Mouse (Mus musculus) midbrain, embryonic 14.5 days (tissue): ENCODE measurements at regions not wholly inside any gene's neighbourhood (a gene's known extent, or its start where the extent isn't known, plus 50 kb on each side); places are given as distances from the start of the nearest gene placed in this dataset.
A peak's percentile ranks its signal among the peaks of the same experiment; 100 is the strongest.

Experiments
- ATAC-seq: fragments of 200-750 bp; cut with Nextera tagmentation; 2 replicates; pipeline ENCODE4 v1.8.0; 2017; ENCODE audit warnings: moderate number of reproducible peaks, moderate library complexity; ENCODE audit not compliant: low FRiP score, low TSS enrichment
- DNase-seq: peaks from one replicate; pipeline ENCODE4 v3.0.0-alpha.2; 2015
- H3K27ac ChIP-seq: fragments of 300-500 bp; sonication (generic); replicated peaks from 2 replicates; pipeline ENCODE4 v1.5.1; 2014; ENCODE audit warnings: mild to moderate bottlenecking, low read depth, low read length, moderate library complexity
- H3K27me3 ChIP-seq: fragments of 300-500 bp; sonication (generic); 2 replicates; pipeline ENCODE4 v1.6.1; 2014; ENCODE audit warnings: low read length, control low read depth, mixed read lengths; ENCODE audit not compliant: control insufficient read depth, insufficient read depth
- H3K36me3 ChIP-seq: fragments of 300-500 bp; sonication (generic); 2 replicates; pipeline ENCODE4 v1.6.1; 2014; ENCODE audit warnings: low read length, control low read depth; ENCODE audit not compliant: control insufficient read depth, insufficient read depth
- H3K4me1 ChIP-seq: fragments of 300-500 bp; sonication (generic); 2 replicates; pipeline ENCODE4 v1.6.1; 2014; ENCODE audit warnings: mild to moderate bottlenecking, antibody characterized with exemption, low read length, control low read depth; ENCODE audit not compliant: control insufficient read depth, insufficient read depth
- H3K4me2 ChIP-seq: fragments of 300-500 bp; sonication (generic); 2 replicates; pipeline ENCODE4 v1.6.1; 2014; ENCODE audit warnings: mild to moderate bottlenecking, low read length, moderate library complexity
- H3K4me3 ChIP-seq: fragments of 300-500 bp; sonication (generic); replicated peaks from 2 replicates; pipeline ENCODE4 v1.5.1; 2014; ENCODE audit warnings: low read depth, low read length
- H3K9ac ChIP-seq: fragments of 300-500 bp; sonication (generic); replicated peaks from 2 replicates; pipeline ENCODE4 v1.6.1; 2014; ENCODE audit warnings: mild to moderate bottlenecking, low read length, moderate library complexity
- H3K9me3 ChIP-seq: fragments of 300-500 bp; sonication (generic); 2 replicates; pipeline ENCODE4 v1.6.1; 2016; ENCODE audit warnings: low read length, control low read depth, mixed read lengths; ENCODE audit not compliant: control insufficient read depth
- WGBS: fragments of 180-500 bp; shearing (Covaris S2); extraction: QIAGEN DNeasy Blood & Tissue Kit; methylation state at CpG from one replicate; pipeline ENCODE4 v1.1.7; 2014; 5-methylcytosine and 5-hydroxymethylcytosine counted together

DNA sequence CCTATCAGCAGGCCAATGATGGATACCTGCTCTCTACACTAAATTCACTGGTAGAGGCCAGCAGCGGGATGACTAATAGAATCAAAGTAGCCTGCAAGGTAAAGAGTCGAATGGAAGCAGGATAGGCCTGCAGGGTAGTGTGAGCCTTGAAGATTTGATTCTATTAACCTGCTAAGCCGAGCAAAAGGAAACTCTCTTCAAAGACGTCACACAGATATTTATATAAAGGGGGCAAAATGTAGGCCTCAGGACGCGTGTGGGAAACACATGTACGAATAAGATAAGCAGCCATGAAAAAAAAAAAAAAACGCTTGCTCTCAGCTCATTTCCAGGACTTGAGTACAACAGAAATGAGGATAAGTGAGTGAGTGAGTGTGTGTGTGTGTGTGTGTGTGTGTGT is 138.4 kb upstream of the D7Ertd443e start:
- ATAC-seq (no peak), DNase-seq (peak; percentile 55)
- Histone ChIP-seq H3K36me3 (no peaks in the 10 kb centered on the region), H3K9ac (no peak overlapping the region), H3K4me2 (no peak overlapping the region), H3K4me1 (no peaks in the 10 kb centered on the region), H3K27me3 (no peaks in the 10 kb centered on the region), H3K27ac (no peak overlapping the region), H3K4me3 (no peak overlapping the region), H3K9me3 (no peaks in the 10 kb centered on the region)
- 69% methylated on average over 8 of the region's 8 CpGs for WGBS

DNA sequence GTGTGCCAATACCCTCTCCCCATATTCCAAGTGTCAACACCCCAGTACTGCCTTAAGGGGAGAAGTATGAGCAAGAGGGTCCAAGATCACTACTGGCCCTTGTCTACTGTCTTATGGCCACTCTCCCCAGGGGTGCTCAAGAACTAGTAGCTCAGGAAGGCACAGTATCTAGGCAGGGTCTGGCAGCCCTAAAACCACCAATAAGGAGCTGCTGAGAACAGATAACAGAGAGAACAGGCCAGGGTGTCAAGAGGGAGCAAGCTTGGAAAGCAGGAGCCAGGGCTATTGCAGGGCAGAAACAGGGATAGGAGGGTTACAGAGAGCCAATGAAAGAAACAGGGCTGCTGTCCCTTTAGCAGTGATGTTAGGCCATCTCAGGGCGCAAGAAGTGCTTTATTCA is 139.6 kb upstream of the D7Ertd443e start:
- Histone ChIP-seq H3K4me3 (no peak overlapping the region), H3K27ac (no peak overlapping the region), H3K36me3 (no peaks in the 10 kb centered on the region), H3K9ac (no peak overlapping the region), H3K27me3 (no peaks in the 10 kb centered on the region), H3K4me2 (no peak overlapping the region), H3K4me1 (no peaks in the 10 kb centered on the region), H3K9me3 (no peaks in the 10 kb centered on the region)
- DNase-seq, result no peak
- 90% methylated on average over 1 of the region's 1 CpGs for WGBS
- ATAC-seq, result no peak

DNA sequence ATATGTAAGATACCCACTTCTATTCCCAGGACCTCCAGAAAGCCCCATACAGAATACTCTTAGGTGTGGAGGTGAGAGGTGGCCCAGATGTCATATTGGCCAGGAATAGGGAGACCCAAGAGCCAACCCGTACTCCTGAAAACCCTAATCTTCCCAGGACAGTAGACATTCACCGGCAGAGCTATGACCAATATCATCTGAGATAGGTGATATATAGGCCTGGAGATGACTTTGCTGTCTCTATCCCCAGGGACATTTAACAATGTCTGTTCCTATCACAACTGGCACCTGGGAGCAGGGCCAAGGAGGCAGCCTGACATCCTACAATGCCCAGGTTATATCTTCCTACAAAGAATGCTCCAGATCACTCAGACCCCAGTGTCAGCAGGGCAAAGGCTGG is 140.0 kb upstream of the D7Ertd443e start:
- Histone ChIP-seq H3K9me3 (no peaks in the 10 kb centered on the region), H3K27ac (no peak overlapping the region), H3K4me1 (no peaks in the 10 kb centered on the region), H3K36me3 (no peaks in the 10 kb centered on the region), H3K9ac (no peak overlapping the region), H3K27me3 (no peaks in the 10 kb centered on the region), H3K4me3 (no peak overlapping the region), H3K4me2 (no peak overlapping the region)
- no peak for DNase-seq
- WGBS, result 98% methylated on average over 2 of the region's 2 CpGs
- ATAC-seq, result no peak

DNA sequence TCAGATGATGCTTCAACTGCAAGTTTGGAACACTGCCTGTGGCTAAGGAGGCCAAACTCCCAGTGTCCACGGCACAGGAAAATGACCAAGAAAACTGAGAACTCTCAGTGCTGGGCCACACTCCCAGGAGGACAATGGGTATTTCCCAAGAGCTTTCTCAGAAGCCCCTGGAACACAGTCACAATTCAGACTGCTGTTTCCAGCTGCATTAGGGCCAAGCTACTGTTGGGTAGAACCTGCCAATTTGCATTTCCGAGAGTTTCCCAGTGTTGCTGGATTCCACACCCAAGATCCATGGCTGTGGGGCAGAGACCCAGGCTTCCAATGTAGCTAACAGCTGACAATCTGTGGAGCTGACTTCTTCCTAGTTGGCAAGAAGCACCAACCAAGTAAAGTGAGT is 141.9 kb upstream of the D7Ertd443e start:
- H3K9ac ChIP-seq, result no peak overlapping the region
- H3K27me3 ChIP-seq, result no peaks in the 10 kb centered on the region
- no peak overlapping the region for H3K4me3 ChIP-seq
- H3K4me1 ChIP-seq, result no peaks in the 10 kb centered on the region
- H3K27ac ChIP-seq, result no peak overlapping the region
- no peaks in the 10 kb centered on the region for H3K9me3 ChIP-seq
- ATAC-seq (no peak), DNase-seq (no peak)
- H3K36me3 ChIP-seq, result no peaks in the 10 kb centered on the region
- WGBS, result 86% methylated on average over 2 of the region's 2 CpGs
- no peak overlapping the region for H3K4me2 ChIP-seq

DNA sequence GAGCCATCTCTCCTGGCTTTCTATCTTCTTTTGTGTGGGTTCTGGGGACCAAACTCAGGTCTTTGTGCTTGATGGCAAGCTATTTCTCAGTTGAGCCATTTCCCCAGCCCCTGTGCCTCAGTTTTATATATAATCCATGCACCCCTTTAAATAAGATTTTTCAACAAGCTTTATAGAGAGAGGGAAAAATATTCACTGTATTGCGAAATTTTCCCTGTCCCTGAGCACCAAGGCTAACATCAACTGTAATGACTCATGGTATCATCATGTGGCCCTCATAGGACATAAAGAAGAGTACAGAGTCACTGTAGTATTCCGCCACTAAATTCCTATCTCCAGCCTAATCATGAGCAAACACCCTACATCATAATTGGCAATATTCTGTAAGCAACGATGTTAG is 142.4 kb upstream of the Dock1 start:
- no peak for DNase-seq
- no peaks in the 10 kb centered on the region for H3K36me3 ChIP-seq
- no peak overlapping the region for H3K9ac ChIP-seq
- no peaks in the 10 kb centered on the region for H3K9me3 ChIP-seq
- no peak overlapping the region for H3K27ac ChIP-seq
- no peak overlapping the region for H3K4me3 ChIP-seq
- H3K4me1 ChIP-seq, result no peaks in the 10 kb centered on the region
- H3K27me3 ChIP-seq, result no peaks in the 10 kb centered on the region
- 98% methylated on average over 3 of the region's 3 CpGs for WGBS
- no peak overlapping the region for H3K4me2 ChIP-seq
- no peak for ATAC-seq

DNA sequence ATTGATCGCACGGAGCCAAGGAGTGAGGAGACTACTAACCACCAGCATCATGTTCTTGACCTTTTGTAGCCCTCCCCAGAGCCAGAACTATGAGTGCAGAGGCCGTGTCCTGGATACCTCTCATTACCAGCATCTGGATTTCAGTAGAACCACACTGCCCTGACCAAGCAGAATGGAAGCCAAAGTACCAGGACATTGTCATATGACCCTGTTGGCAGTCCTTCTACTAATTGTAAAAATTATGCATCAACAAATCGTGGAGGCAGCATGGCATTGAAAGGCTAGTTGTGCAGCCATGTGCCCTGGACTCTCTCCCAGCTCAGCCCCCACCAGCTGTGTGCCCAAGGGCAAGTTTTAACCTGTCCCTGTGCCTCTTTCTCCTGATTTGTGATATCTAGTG is 135.6 kb upstream of the Dock1 start:
- H3K4me3 ChIP-seq, result no peak overlapping the region
- 88% methylated on average over 4 of the region's 4 CpGs for WGBS
- no peak for ATAC-seq
- no peaks in the 10 kb centered on the region for H3K4me1 ChIP-seq
- H3K27ac ChIP-seq, result no peak overlapping the region
- H3K4me2 ChIP-seq, result no peak overlapping the region
- H3K9me3 ChIP-seq, result no peaks in the 10 kb centered on the region
- H3K36me3 ChIP-seq, result no peaks in the 10 kb centered on the region
- no peak for DNase-seq
- H3K27me3 ChIP-seq, result no peaks in the 10 kb centered on the region
- H3K9ac ChIP-seq, result no peak overlapping the region

DNA sequence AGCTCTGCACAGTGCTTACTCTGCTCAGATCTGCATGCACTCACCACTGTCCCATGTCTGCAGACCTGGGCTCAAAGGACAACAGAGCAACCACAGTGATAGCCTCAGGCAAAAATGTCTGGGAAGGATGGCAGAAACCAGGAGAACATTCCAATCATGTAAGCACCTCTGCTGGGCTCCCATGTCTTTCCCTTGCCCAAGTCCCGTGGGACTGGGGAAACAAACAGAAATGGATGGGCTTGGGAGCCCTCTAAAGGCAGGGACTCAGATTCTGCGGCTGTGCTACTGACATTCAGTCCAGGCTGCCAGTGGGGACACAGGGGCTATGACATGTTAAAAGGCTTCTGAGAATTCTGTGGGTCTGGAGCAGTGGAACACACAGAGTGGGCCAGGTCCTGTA is 128.8 kb upstream of the Dock1 start:
- 75% methylated on average over 2 of the region's 2 CpGs for WGBS

GRCm38 (mm10) chr7:134546187-134546586 is 124.3 kb upstream of the Dock1 start:
- no peaks in the 10 kb centered on the region for H3K27me3 ChIP-seq
- H3K4me2 ChIP-seq, result no peak overlapping the region
- H3K9me3 ChIP-seq, result no peaks in the 10 kb centered on the region
- H3K4me1 ChIP-seq, result peaks cover 10% of the 10 kb centered on the region
- ATAC-seq (no peak), DNase-seq (no peak)
- H3K36me3 ChIP-seq, result no peaks in the 10 kb centered on the region
- no peak overlapping the region for H3K27ac ChIP-seq
- H3K9ac ChIP-seq, result no peak overlapping the region
- 80% methylated on average over 6 of the region's 6 CpGs for WGBS
- H3K4me3 ChIP-seq, result no peak overlapping the region

More for the DNA sequence above, 128.8 kb upstream of the Dock1 start:
- no peak overlapping the region for H3K4me3 ChIP-seq
- H3K9ac ChIP-seq, result no peak overlapping the region
- no peaks in the 10 kb centered on the region for H3K4me1 ChIP-seq
- no peaks in the 10 kb centered on the region for H3K36me3 ChIP-seq
- H3K27me3 ChIP-seq, result no peaks in the 10 kb centered on the region
- H3K9me3 ChIP-seq, result no peaks in the 10 kb centered on the region
- ATAC-seq, result no peak
- no peak overlapping the region for H3K27ac ChIP-seq
- peak; percentile 8 for DNase-seq
- H3K4me2 ChIP-seq, result no peak overlapping the region

DNA sequence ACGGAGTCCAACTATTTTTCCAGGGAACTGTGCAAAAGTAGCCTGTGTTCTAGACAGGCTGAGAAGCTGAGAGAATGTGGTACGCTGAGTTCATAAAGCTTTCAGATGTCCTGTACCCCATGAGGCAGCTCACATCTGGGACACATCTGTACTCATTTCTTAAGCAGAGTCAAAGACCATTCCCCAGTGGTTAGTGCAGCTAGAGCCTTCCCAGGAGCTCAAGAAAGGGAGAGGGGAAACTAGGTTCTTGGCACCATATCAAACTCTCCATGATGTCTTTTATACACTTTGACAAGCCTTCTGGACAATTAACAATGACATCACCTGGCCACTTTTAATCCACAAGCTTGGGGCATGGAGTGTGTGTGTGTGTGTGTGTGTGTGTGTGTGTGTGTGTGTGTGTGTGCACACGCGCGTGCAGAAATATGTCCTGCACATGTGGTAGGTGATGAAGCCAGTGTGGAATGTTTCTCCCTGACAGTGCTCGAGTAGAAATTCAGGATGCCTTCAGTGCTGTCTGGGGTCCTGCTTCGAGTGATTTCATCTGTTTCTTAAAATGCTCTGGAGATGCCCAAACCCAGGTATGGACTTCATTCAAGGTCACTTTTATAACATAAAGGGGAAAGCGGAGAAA is 121.1 kb upstream of the Dock1 start:
- Histone ChIP-seq H3K9me3 (no peaks in the 10 kb centered on the region), H3K27ac (no peak overlapping the region), H3K4me1 (peaks cover 10% of the 10 kb centered on the region), H3K27me3 (no peaks in the 10 kb centered on the region), H3K9ac (no peak overlapping the region), H3K36me3 (no peaks in the 10 kb centered on the region), H3K4me2 (no peak overlapping the region), H3K4me3 (no peak overlapping the region)
- ATAC-seq (no peak), DNase-seq (no peak)
- WGBS, result 93% methylated on average over 8 of the region's 8 CpGs
